Mouse (Mus musculus) NIH3T3 (cell line): ENCODE results near the gene Sumf2.
A peak's percentile ranks its signal among the peaks of the same experiment; 100 is the strongest.
"Not testable (repeated sequence)": the region's sequence is repeated elsewhere in the genome, so short reads cannot be mapped to it uniquely, and the experiment has no call there.

Experiments used
- DNase-seq: peaks from one replicate; pipeline ENCODE4 v3.0.0-alpha.2; 2012; ENCODE audit warnings: low read depth

Gene Sumf2

DNA sequence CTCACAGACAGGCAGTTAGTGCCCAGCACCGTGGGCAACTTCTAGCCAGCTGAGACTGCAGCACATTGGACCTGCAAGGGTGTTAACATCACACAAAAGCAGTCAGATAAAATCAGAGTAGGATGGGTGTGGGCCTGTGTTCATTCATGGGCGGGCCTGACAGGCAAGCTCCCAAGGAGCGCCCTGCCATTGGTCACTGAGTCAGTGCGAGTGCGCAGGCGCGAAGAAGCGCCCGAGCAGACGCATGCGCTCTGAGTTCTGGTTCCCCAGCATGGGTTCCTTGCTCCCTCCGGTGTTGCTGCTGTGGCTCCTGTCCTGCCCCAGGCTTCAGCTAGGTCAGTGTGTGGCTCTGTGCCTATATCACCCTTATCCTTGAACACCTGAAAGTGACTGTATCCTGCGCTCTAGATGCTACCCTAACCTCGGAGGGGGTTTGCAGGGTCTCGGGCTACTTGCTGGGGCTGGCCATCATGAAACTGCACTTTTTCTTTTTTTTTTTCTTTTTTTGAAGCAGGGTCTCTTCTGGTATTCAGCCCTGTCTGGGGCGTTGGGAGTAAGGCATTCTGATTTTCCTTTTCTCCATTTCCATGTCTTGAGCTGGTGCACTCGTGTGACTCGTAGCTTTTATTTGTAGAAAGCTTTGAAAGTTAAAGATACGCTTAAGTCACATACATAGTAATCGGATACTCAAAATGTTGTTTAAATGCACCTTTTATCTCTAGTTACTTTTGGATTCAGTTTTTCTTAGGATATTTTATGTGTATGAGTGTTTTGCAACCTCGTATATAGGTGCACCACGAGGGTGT is at the start of gene Sumf2:
Sumf2 (plus strand) TSS at position 235 of the 806 bp plus-strand sequence.
- peak; percentile 99 for DNase-seq

DNA sequence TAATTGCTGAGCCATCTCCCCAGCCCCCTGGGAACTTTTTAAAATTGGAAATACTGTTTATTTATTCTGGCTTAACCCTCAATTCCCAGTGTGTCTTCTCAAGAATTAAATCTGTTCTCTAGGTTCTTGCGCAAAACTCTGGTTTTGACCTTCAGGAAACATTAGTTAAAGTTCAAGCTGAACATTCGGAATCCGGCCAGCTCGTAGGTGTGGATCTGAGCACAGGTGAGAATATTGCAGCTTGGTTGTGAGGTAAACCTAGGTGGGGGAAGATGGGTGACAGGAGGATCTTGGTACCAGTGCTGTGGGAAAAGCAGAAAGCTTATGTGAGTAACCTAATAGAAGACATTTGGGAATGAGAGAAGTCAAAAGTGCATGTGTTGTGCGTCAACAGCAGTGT is 1.9 kb upstream of the Sumf2 start:
- DNase-seq = no peak

DNA sequence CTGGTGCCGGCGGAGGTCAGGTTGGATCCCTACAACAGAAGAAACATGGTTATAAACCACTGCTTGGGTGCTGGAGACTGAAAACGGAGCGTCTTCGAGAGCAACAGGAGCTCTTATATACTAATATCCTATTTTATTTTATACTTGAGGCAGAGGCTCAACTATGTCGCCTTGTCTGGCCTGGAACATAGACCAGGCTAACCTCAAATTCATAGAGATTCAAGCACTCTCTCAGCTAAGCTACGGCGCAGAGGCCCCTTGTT is 703 bp downstream of the Sumf2 start:
- DNase-seq = peak; percentile 11

DNA sequence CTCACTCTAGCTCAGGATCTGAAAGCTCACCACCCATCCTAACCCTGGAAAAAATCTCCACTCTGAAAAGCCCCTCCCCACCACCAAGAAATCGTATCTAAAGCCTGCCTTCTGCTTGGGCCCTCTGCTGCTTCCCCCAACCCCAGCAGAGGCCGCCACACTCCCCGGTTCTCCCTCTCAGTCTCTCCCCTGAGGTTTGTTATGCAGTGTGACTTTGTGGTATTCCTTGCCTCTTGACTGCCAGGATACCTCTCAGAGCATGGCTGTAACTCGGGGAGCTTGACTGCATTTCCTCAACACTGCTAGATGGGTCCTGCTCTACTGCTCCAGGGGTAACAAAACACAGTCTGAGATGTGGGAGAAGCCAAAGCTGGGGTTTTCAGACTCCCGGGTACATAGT is 8.4 kb downstream of the Sumf2 start:
- no peak for DNase-seq

DNA sequence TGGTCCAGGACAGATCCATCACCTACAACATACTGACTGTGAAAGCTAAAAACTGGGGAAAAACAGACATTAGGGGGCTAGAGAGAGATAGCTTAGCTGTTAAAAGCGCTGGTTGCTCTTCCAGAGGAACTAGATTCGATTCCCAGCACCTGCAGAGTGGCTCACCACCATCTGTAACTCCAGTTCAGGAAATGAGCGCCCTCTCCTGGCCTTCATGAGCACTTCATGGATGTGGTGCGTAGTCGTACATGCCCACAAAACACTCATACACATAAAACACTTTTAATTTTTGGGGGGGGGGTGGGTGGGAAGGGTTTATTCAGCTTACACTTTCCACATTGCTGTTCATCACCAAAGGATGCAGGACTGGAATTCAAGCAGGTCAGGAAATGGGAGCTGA is 9.6 kb downstream of the Sumf2 start:
- DNase-seq = no peak

DNA sequence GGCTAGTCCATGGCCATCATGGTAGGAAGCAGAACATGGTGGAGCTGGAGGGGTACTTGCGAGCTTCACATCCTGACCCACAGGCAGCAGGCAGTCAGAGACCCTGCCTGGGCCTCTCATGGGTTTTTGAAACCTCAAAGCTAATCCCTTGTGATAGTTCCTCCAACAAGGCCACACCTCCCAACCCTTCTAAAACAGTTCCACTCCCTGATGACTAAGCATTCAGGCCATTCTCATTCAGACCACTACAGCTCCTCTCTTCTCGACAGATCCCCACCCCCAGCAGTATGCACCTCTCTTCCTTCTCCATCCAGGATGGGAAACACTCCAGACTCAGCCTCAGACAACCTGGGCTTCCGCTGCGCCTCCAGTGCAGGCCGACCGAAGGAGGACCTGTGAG is 15.5 kb downstream of the Sumf2 start:
- no peak for DNase-seq

DNA sequence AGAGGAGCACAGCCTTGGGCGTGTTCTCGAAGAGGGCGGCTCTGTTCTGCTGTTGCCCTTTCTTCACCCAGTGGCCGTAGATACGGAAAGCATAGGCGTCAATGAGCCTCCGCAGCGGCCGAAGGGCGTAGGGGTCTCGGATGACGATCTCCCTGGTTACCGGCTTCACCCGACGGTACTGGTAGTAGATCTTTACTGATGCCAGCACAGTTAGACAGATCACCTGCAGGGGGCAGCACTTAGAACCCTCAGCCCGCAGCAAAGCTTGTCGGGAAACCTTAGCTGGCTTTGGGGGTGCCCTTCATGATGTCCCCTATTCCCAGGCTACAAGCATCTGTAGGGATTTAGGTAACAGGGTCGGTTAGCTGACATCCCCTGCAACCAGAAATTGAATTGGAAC is 17.7 kb downstream of the Sumf2 start:
- peak; percentile 32 for DNase-seq

DNA sequence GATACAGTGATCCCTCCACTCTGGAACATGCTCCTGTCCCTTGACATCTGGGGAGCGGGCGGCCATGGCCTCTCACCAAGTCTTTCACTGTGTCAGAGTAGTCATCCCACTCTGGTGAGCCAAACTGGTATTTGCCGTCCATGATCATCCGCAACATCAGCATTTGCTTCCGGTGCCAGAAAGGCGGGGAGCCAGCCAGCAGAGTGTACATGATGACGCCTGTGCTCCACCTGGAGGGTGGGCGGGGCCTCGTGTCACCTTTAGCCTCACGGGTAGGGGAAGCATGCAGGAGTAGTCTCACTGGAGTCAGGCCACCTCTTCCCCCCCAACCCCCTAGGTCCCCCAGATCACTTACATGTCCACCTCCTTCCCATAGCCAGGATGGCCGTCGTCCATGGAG is 19.1 kb downstream of the Sumf2 start:
- no peak for DNase-seq

DNA sequence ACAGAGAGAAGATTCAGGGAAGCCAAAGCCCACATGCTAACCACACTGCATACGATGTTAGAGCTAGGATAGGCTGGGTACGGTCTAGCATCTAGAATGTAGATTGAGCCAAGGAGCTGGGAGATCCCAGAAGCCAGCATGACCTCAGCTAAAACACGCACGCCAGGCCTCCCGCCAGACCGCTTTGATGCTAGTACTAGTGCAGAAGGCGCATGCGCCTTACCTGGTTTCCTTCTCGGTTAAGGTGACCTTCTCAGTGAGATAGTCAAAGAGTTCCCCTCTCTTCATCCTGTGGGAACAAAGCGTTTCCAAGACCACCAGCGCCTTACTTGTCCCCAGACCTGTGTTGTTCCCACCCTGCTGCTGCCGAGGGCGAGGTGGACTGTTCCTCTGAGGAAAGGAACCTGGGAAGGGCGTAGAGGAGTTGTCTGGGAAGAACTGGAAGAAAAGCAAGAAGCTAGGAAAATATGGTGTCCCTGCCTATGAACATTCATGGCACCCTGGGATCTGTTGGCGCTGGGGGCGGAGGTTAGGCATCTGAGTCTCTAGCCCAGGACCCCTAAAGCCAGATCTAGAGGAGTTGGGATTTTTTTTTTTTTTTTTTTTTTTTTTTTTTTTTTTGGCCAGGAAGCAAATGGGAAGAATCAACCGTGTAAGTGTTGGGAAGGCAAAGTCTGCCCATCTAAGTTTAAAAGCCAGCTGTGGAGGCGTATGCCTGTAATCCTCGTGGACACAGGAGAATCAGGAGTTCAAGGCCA is 22.6 kb downstream of the Sumf2 start:
- no peak for DNase-seq

DNA sequence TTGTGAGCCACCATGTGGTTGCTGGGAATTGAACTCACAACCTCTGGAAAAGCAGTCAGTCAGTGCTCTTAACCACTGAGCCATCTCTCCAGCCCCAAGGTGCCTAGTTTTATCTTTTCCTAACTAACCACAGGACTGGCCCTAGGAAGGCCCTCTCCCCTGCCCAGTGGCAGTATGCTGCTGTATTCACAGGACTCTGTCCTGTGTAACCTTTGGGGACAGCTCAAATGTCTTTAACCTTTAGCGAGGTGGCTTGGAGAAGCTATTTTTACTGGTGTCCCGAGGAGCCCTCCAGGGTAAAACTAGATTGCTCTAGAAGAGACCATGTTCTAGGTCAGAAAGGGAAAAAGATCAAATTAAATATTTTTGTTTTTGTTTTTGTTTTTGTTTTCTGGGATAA is 24.5 kb downstream of the Sumf2 start:
- DNase-seq = no peak

DNA sequence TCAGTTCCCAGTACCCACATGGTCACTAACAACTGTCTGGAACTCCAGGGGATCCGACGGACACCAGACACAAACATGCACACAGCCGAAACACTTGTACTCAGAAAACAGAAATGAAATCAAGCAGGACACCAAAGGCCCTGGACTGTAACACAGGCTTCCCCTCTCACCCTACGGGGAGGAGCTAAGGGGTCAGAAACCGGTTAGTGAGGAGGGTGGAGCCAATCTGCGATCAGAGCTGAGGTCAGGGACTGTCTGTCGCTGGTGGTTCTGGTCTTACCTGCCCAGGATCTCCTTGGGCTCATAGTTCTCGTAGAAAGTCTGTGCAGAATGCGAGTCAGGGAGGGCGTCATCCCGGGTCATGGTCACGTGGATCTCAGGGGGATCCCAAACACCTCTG is 27.2 kb downstream of the Sumf2 start:
- DNase-seq = no peak

DNA sequence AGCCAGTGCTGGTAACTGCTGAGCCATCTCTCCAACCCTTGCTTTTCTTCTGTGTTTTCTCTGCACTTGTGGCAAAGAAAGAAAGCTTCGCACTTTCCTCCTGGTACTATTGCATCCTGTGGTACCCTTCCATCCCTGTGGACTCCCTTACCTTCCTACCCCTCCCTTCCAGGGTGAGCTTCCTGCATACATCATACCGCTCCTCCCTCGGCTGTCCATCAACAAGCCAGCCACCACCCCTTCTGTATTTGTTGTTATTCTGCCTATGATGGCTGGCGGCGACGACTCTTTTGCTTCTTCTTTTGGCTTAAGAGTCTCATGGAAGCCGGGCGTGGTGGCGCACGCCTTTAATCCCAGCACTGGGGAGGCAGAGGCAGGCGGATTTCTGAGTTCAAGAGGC is 28.3 kb downstream of the Sumf2 start:
- DNase-seq = no peak

DNA sequence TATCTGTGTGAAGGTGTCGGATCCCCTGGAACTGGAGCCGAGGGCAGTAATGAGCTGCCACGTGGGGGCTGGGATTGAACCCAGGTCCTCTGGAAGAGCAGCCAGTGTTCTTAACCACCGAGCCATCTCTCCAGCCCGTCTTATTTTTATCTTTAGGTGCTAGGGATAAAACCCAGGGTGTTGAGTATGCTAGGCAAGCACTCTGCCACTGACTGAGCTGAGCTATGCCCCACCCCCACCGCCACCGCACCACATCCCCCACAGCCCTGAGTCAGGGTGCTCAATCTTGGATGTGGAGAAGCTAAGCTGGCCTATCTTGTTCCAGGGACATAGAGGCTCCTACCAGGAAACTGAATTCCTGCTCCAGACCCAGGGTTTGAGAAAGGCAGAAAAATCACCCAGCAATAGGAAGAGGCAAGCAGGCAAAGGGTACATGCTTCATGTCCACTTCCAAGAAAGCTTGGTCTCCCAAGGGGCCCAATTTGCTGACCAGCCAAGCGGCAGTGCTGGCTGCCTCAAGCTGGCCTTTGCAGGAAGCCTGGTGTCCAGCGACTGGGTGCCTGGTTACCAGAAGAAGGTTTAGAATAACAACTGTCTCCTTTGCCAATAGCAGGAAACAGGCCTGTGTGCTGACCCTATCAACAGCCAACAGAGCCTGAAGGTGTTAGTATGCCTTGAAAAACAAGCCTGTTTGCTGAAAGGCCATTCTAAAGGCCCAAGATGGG is 31.1 kb downstream of the Sumf2 start:
- DNase-seq = peak; percentile 22

DNA sequence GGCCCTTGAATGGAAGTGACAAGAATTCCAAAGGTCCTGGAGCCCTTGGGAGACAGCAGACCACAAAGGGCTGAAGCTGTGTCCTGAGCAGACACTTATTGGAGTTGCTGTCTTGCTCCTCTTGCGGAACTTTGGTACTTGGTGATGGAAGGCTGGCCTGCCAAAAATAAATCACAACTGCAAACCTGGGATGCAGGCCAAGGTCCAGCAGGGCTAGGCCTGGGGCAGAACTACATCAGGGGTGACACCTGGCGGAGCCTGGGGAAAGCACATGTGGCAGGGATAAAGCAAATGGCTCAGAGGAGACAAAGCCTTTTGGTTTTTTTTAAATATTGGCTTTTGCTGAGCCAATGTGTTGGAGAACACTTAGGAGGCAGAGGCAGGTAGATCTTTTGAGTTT is 32.2 kb downstream of the Sumf2 start:
- peak; percentile 92 for DNase-seq

DNA sequence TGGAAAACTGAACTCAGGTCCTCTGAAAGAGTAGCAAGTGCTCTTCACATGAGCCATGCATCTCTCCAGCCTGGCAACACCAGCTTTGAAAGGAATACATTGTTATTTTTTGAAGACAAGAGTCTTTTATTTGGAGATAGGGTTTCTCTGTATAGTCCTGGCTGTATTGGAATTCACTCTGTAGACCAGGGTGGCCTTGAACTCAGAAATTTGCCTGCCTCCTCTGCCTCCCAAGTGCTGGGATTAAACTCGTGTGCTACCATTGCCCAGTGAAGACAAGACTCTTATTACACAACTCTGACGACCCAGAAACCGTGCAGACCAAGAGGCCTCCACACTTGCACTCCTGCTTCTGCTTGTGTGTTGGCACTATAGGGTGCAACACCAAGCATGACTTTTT is 33.1 kb downstream of the Sumf2 start:
- no peak for DNase-seq

DNA sequence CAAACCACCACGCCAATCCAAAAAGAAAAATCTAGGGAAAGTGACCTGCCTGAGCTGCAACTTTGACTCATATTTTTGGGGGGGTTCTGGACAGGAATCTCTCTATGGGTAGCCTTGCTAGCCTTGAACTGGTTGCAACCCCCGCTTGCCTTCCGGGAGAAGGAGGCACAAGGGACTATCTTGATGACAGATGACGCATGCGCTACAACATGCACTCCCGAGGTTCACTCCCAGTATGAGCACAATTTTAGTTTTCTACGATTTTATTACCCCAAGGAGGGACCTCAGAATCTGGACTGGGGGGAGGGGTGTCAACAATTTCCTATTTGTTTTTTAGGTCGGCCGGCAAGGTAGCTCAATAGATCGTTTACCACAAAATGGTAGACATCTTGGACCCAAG is 39.5 kb downstream of the Sumf2 start:
- peak; percentile 62 for DNase-seq

DNA sequence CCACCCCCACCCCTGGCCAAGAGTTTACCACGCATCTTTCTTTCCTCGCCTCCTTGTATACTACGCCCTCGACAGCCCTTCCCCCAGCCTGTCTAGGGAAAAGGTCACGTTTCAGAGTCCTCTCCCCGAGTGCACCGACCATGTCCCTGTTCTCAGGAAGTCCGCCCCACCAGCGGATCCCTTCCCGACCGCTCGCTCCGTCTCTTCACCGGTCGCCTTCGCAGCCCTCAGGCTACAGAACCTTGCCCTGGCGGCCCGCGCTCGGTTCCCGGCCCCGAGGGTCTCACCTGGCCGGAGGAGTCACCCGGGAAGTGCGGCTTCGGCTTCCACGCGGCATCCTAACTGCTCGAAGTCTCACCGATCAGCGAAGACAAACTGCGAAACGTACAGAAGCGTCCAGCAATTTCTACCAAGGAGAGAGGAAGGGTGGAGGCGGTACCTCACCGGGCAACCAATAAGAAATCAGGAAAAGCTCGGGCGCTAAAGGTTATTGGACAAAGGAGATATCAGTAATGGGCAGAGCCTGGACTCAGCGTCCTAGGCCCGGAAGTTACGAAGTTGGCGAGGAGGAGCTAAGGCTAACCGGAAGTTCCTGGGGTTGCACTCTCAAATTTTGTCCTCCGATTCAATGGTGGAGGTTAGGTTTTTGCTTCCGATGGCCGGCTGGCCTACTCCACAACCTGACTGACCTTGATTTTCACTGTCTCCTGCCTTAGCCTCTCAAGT is 40.3 kb downstream of the Sumf2 start, which contains the start of gene Chchd2:
Chchd2 (minus strand) TSS at position 560 of the 726 bp plus-strand sequence.
- DNase-seq = peak; percentile 98

DNA sequence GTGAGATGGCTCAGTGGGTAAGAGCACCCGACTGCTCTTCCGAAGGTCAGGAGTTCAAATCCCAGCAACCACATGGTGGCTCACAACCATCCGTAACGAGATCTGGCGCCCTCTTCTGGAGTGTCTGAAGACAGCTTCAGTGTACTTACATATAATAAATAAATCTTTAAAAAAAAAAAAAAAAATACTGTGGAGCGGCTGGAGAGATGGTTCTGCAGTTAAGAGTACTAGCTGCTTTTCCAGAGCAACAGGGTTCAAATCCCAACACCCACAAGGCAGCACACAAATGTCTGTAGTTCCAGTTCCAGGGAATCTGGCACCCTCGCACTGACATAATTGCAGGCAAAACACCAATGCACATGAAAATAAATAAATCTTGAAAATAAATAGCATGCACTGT is 43.6 kb downstream of the Sumf2 start:
- not testable (repeated sequence) for DNase-seq

DNA sequence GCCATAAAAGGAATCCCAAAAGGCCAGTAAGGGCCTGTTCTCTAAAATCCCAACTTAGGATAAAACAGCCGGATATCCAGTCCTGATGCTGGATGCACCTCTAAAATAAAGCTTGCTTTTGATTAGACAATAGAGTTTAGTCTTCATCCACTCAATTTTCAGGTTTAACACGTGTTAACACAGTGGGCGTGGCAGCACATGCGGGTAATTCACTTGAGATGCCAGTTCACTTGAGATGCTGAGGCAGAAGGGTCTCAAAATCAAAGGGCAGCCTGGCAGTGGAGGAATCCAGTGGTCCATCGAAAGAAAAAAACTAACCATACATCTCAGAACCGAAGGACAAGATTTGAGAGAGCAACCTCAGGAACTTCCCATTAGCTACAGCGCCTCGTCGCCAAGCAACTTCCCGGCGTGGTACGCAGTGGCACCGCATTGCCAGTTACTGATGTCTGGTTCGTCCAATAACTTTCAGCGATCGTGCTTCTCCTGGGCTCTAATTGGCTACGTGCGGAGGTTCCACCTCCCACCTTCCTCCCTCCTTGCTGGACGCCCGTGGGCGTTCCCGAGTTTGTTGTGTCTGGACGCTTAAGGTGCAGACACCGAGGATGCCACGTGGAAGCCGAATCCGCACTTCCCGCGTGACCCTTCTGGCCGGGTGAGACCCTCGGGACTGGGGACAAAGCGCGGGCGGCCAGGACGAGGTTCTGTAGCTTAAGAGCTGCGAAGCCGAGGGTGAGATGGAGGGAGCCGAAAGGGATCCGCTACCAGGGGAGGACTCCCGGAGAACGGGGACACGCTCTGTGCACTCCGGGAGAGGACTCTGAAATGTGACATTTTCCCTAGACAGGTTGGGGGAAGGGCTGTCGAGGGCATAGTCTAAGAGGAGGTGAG is 48.7 kb downstream of the Sumf2 start, which contains the start of gene Zbed5:
Zbed5 (plus strand) TSS at position 526 of the 891 bp plus-strand sequence.
- DNase-seq = peak; percentile 96

DNA sequence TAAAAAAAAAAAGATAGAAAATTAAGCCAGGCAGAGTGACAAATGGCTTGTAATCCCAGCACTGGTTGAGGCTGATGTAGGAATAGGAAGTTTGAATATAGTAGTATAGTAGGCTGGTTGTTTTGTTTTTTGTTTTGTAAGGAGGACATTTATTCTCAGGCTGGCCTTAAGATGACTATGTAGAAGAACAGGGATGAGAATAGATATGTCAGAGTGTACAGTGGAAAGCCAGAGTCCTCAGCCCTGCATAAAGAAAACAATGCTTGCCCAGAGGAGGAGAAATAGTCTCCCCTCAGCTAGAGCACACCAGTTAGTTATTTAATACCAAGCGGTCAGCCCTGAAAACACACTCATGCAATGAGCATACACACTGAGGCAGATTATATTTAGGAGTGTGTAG is 51.7 kb downstream of the Sumf2 start, which contains the start of gene Phkg1:
Phkg1 (minus strand) TSS at position 101 of the 400 bp plus-strand sequence.
- DNase-seq = no peak

DNA sequence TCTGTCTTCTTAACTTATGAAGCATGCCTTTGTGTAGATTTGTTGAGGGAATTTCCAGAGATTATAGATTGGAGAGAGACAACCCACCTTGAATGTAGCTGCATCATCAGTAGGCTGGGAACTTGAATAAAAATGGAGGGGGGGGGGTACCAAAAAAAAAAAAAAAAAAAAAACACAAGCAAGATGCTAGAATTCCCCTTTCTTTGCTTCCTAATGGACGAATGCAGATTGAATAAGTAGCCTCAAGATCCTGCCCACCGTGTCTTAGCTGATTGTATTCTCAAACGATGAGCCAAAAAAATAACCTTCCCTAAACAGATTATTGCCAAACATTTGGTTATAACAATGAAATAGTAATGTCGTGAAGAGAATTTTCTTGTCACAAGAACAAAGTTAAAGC is 61.0 kb downstream of the Sumf2 start:
- DNase-seq = no peak
